Mouse (Mus musculus): ENCODE results near the gene Fam170b.
A peak's percentile ranks its signal among the peaks of the same experiment; 100 is the strongest.

Gene Fam170b

GRCm38 (mm10) chr14:32827994-32828650 is 5.6 kb upstream of the Fam170b start:
- DNase-seq: peak; percentile 45

- DNase-seq: no peak
Measured at GRCm38 (mm10) chr14:32835181-32835580, 1.4 kb downstream of the Fam170b start.

GRCm38 (mm10) chr14:32835596-32835995 is 1.8 kb downstream of the Fam170b start:
- no peak for DNase-seq

GRCm38 (mm10) chr14:32836191-32836590 is 2.4 kb downstream of the Fam170b start:
- DNase-seq: no peak

- DNase-seq: no peak
Measured at GRCm38 (mm10) chr14:32842052-32842451, 8.3 kb downstream of the Fam170b start.

- no peak for DNase-seq
Measured at GRCm38 (mm10) chr14:32854059-32854458, 20.3 kb downstream of the Fam170b start.

- no peak for DNase-seq
Measured at GRCm38 (mm10) chr14:32856246-32856645, 22.5 kb downstream of the Fam170b start.

GRCm38 (mm10) chr14:32856681-32857328 is 23.0 kb downstream of the Fam170b start, which contains the start of gene Vstm4:
Gene Vstm4 (plus strand): TSS chr14:32856756.
- DNase-seq: peak; percentile 69

GRCm38 (mm10) chr14:32858361-32858760 is 24.6 kb downstream of the Fam170b start:
- DNase-seq: no peak

GRCm38 (mm10) chr14:32858941-32859510 is 25.3 kb downstream of the Fam170b start:
- no peak for DNase-seq

GRCm38 (mm10) chr14:32859831-32860569 is 26.2 kb downstream of the Fam170b start:
- no peak for DNase-seq

GRCm38 (mm10) chr14:32861149-32861581 is 27.4 kb downstream of the Fam170b start:
- peak; percentile 29 for DNase-seq

GRCm38 (mm10) chr14:32861656-32862055 is 27.9 kb downstream of the Fam170b start:
- no peak for DNase-seq

GRCm38 (mm10) chr14:32865331-32865730 is 31.6 kb downstream of the Fam170b start:
- no peak for DNase-seq

- DNase-seq: no peak
Measured at GRCm38 (mm10) chr14:32871963-32872362, 38.2 kb downstream of the Fam170b start.

- no peak for DNase-seq
Measured at GRCm38 (mm10) chr14:32877549-32877948, 43.8 kb downstream of the Fam170b start.

- no peak for DNase-seq
Measured at GRCm38 (mm10) chr14:32880332-32880731, 46.6 kb downstream of the Fam170b start.

- no peak for DNase-seq
Measured at GRCm38 (mm10) chr14:32881693-32882092, 47.9 kb downstream of the Fam170b start.
